Comparison of ENCODE assay signal across 13 mouse cellular contexts in the genomic region with DNA sequence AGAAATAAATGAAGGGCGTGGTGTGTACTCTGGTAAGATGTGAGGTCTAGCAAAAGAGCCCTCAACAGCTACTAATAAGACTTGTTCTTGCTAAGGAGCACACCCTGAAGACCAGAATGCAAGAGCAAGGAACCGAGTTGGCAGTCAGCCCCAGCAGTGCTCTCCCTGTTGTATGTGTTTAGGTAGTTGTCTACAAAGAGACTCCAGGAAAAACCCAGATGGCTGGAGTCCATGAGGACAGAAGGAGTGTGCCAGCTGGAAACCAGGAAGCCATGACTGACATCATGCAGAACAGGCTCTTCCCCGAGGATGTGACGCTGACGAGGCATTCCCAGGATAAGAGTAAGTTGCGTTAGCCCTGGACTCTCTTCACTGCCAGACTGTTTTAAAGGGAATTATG.
DNase-seq lines count a peak whose midpoint lies in the region; ATAC-seq and TF ChIP-seq lines count a peak whose summit lies in the region.
"Had no signal": no experiment of that assay in that cellular context is flagged by ENCODE, and none has a peak within 500 bp of the region (broad histone marks: within the 10 kb centered on the region; RNA-seq: fewer than 3 reads in every experiment).

No protein-coding gene starts in this region.

- no peak overlapping the region for H3K27ac ChIP-seq in midbrain, postnatal 0 days (ENCODE audit: low read depth, low read length)
- no peak overlapping the region for H3K27ac ChIP-seq in midbrain, embryonic 16.5 days (ENCODE audit: low read length)
- H3K27ac ChIP-seq: embryonic facial prominence, embryonic 12.5 days; hindbrain, postnatal 0 days; midbrain, embryonic 10.5 days; neural tube, embryonic 13.5 days had no signal

- no peak for ATAC-seq in midbrain, postnatal 0 days (ENCODE audit: low FRiP score)
- no peak for ATAC-seq in midbrain, embryonic 16.5 days
- ATAC-seq: hindbrain, postnatal 0 days had no signal

- no peaks in the 10 kb centered on the region for H3K27me3 ChIP-seq in midbrain, postnatal 0 days (ENCODE audit: insufficient read depth, low read length)
- H3K27me3 ChIP-seq in midbrain, embryonic 16.5 days (ENCODE audit: control insufficient read depth, insufficient read depth, low read depth, low read length) = no peaks in the 10 kb centered on the region
- H3K27me3 ChIP-seq: embryonic facial prominence, embryonic 12.5 days; neural tube, embryonic 13.5 days had no signal

- no peaks in the 10 kb centered on the region for H3K9me3 ChIP-seq in midbrain, postnatal 0 days (ENCODE audit: low read length)
- no peaks in the 10 kb centered on the region for H3K9me3 ChIP-seq in midbrain, embryonic 16.5 days (replicated peaks; ENCODE audit: control insufficient read depth, low read length, poor library complexity, severe bottlenecking)
- H3K9me3 ChIP-seq: embryonic facial prominence, embryonic 12.5 days; midbrain, embryonic 10.5 days; neural tube, embryonic 13.5 days had no signal

- intact Hi-C loops in heart, postnatal 36 days (cut with DNase I) = no loop called here

- no peaks in the 10 kb centered on the region for H3K4me1 ChIP-seq in midbrain, postnatal 0 days (ENCODE audit: insufficient read depth, low read length)
- H3K4me1 ChIP-seq in midbrain, embryonic 16.5 days (ENCODE audit: control insufficient read depth, insufficient read depth, low read length) = no peaks in the 10 kb centered on the region
- H3K4me1 ChIP-seq: embryonic facial prominence, embryonic 12.5 days; neural tube, embryonic 13.5 days had no signal

- TF ChIP-seq CTCF in midbrain, postnatal 0 days (IDR thresholded peaks at IDR 0.05) = no peak

- no peak overlapping the region for H3K9ac ChIP-seq in midbrain, postnatal 0 days (replicated peaks; ENCODE audit: low read length, poor library complexity, severe bottlenecking)
- H3K9ac ChIP-seq in midbrain, embryonic 16.5 days (ENCODE audit: low read depth, low read length) = no peak overlapping the region
- H3K9ac ChIP-seq: embryonic facial prominence, embryonic 12.5 days; neural tube, embryonic 13.5 days had no signal

- no peak overlapping the region for H3K4me2 ChIP-seq in midbrain, postnatal 0 days (ENCODE audit: low read depth, low read length, poor library complexity, severe bottlenecking)
- H3K4me2 ChIP-seq in midbrain, embryonic 16.5 days (ENCODE audit: low read length) = no peak overlapping the region
- H3K4me2 ChIP-seq: embryonic facial prominence, embryonic 12.5 days; neural tube, embryonic 13.5 days had no signal

- H3K36me3 ChIP-seq in midbrain, postnatal 0 days (ENCODE audit: insufficient read depth, low read length) = no peaks in the 10 kb centered on the region
- no peaks in the 10 kb centered on the region for H3K36me3 ChIP-seq in midbrain, embryonic 16.5 days (ENCODE audit: control insufficient read depth, insufficient read depth, low read length)
- H3K36me3 ChIP-seq: embryonic facial prominence, embryonic 12.5 days; G1E; midbrain, embryonic 10.5 days; neural tube, embryonic 13.5 days had no signal

- DNase-seq in midbrain, postnatal 0 days (ENCODE audit: low spot score) = peak; percentile 4
- peak; percentile 76 to 79 for DNase-seq in cerebellum, postnatal 10 days
- peak; percentile 16 to 21 for DNase-seq in heart, postnatal 36 days
- peak; percentile 25 for DNase-seq in right cerebral cortex, postnatal 25 days
- DNase-seq in urinary bladder, postnatal 4 days (ENCODE audit: low spot score in 2 of 2) = no peak
- no peak for DNase-seq in adrenal gland, adult 2 months
- DNase-seq: adrenal gland, adult 8-10 months had no signal

- no peak overlapping the region for H3K4me3 ChIP-seq in midbrain, postnatal 0 days (ENCODE audit: low read depth, low read length)
- no peak overlapping the region for H3K4me3 ChIP-seq in midbrain, embryonic 16.5 days (ENCODE audit: low read depth, low read length)
- H3K4me3 ChIP-seq: embryonic facial prominence, embryonic 12.5 days; midbrain, embryonic 10.5 days; neural tube, embryonic 13.5 days had no signal

- 80% methylated on average over 6 of the region's 6 CpGs for WGBS in midbrain, postnatal 0 days
- WGBS in midbrain, embryonic 16.5 days = 88% methylated on average over 6 of the region's 6 CpGs

Comparison
In these comparisons a context has a peak if more than half of its experiments do, and no peak if none do; other contexts are left out.
1. DNase-seq: peak in midbrain, postnatal 0 days (single experiment), cerebellum, postnatal 10 days (2 of 2), heart, postnatal 36 days (2 of 2) and right cerebral cortex, postnatal 25 days (single experiment); none in urinary bladder, postnatal 4 days (0 of 2) and adrenal gland, adult 2 months (single experiment).